Mouse (Mus musculus) splenic B cell, adult 2 months (primary cell): ENCODE data around the gene Nkx2-4.

ENCODE experiments used
- DNase-seq: peaks from one replicate; pipeline ENCODE4 v3.0.0-alpha.2; 2011; ENCODE audit warnings: low read depth, low spot score
- H3K27me3 ChIP-seq: 2 replicates; pipeline ENCODE4 v1.6.1; 2012; ENCODE audit warnings: mild to moderate bottlenecking, low read length, moderate library complexity, mixed read lengths; ENCODE audit not compliant: control insufficient read depth, poor library complexity, insufficient read depth, severe bottlenecking
- H3K36me3 ChIP-seq: 2 replicates; pipeline ENCODE4 v1.6.1; 2012; ENCODE audit warnings: mild to moderate bottlenecking, low read length, moderate library complexity, mixed read lengths; ENCODE audit not compliant: control insufficient read depth, poor library complexity, insufficient read depth, severe bottlenecking

The Nkx2-4 gene

GRCm38 (mm10) chr2:147047051-147047450 is 38.2 kb downstream of the Nkx2-4 start:
- DNase-seq: no peak
- Histone ChIP-seq H3K36me3 (peaks cover 17% of the 10 kb centered on the region), H3K27me3 (no peaks in the 10 kb centered on the region)

DNA sequence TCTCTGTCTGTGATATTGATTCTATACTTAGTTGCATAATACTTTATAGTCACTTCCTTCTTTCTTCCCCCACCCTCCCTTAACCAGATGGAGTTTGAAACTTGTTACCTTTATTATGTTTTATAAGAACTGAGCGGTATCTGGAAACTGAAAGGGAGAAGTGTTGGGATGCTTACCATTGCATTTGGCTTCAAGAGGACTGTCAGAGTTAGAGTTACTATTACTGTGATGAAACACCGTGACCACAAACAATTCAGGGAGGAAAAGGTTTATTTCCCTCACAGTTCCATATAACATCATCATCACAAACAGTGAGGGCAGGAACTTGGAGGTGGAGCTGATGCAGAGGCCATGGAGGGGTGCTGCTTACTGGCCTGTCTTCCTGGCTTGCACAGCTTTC is 49.4 kb downstream of the Nkx2-4 start:
- peaks cover 12% of the 10 kb centered on the region for H3K36me3 ChIP-seq
- H3K27me3 ChIP-seq: no peaks in the 10 kb centered on the region
- DNase-seq: no peak
